Comparison of ENCODE assay signal across 8 mouse cellular contexts in genomic region chr2:155591676-155592075, GRCm38 (mm10). TPM values are rescaled to one million over a fixed set of nuclear protein-coding genes. Genes with fewer than 3 reads are reported as not detected.
DNase-seq lines count a peak whose midpoint lies in the region; ATAC-seq lines count a peak whose summit lies in the region.

No protein-coding gene starts in this region.

- no peaks in the 10 kb centered on the region for H3K9me3 ChIP-seq in erythroblast, embryonic 14.5 days (ENCODE audit: control insufficient read depth, low read length)
- no peaks in the 10 kb centered on the region for H3K9me3 ChIP-seq in hindbrain, embryonic 12.5 days (replicated peaks)

- 8% methylated on average over 6 of the region's 6 CpGs for WGBS in hindbrain, embryonic 12.5 days

- peaks cover 38% of the 10 kb centered on the region for H3K36me3 ChIP-seq in erythroblast, embryonic 14.5 days (ENCODE audit: control insufficient read depth)
- H3K36me3 ChIP-seq in hindbrain, embryonic 12.5 days: no peaks in the 10 kb centered on the region

- ATAC-seq in erythroblast, adult 5-6 weeks (replicated peaks; ENCODE audit: low FRiP score, poor library complexity, severe bottlenecking): no peak
- ATAC-seq in hindbrain, embryonic 12.5 days (ENCODE audit: low FRiP score): no peak

- H3K4me1 ChIP-seq in erythroblast, embryonic 14.5 days (ENCODE audit: control insufficient read depth): peaks cover 82% of the 10 kb centered on the region
- peaks cover 10% of the 10 kb centered on the region for H3K4me1 ChIP-seq in hindbrain, embryonic 12.5 days

- DNase-seq in MN1 (ENCODE audit: low spot score): peak; percentile 35
- DNase-seq in liver: peak; percentile 49
- peak; percentile 32 for DNase-seq in retina, postnatal 1 day
- DNase-seq in gastrocnemius, adult 18-20 months (ENCODE audit: low spot score): no peak
- DNase-seq in left cerebral cortex, adult 9 months (ENCODE audit: low spot score in 2 of 2): no peak

- H3K9ac ChIP-seq in hindbrain, embryonic 12.5 days: peak overlapping the region; percentile 81

- H3K4me3 ChIP-seq in erythroblast, embryonic 14.5 days (replicated peaks): peak overlapping the region; percentile 95
- H3K4me3 ChIP-seq in hindbrain, embryonic 12.5 days: peak overlapping the region; percentile 49

- no peaks in the 10 kb centered on the region for H3K27me3 ChIP-seq in erythroblast, embryonic 14.5 days (ENCODE audit: control insufficient read depth)
- H3K27me3 ChIP-seq in hindbrain, embryonic 12.5 days: no peaks in the 10 kb centered on the region; the same call in 1 of the 2 replicates

- H3K27ac ChIP-seq in hindbrain, embryonic 12.5 days: peak overlapping the region; percentile 74

- H3K4me2 ChIP-seq in hindbrain, embryonic 12.5 days (replicated peaks): peak overlapping the region; percentile 79

RNA-seq across cellular contexts. Expression of gene Gss, which starts 0.9 kb away (rescaled TPM):
- 6.8 and 8.6 TPM in 2 replicates for polyA plus RNA-seq in erythroblast, embryonic 14.5 days (2012)
- 6.5 and 7.1 TPM in 2 replicates for total RNA-seq in erythroblast, adult 5-6 weeks (2015; ENCODE audit: low replicate concordance)
- total RNA-seq in erythroblast, adult 5-6 weeks (2017; ENCODE audit: low replicate concordance): 3.6 and 8.5 TPM in 2 replicates
- 17.0 and 18.3 TPM in 2 replicates for polyA plus RNA-seq in hindbrain, embryonic 12.5 days (2016; fragmentation: Nextera tagmentation; extraction: Ambion mirVana)
- 1 to 10 TPM; 5.2 to 6.2 TPM for total RNA-seq in gastrocnemius, adult 18-20 months (2021)

RNA-seq across cellular contexts. Expression of gene Myh7b, which starts 19.3 kb away (rescaled TPM):
- polyA plus RNA-seq in erythroblast, embryonic 14.5 days (2012): 7.6 and 12.3 TPM in 2 replicates
- total RNA-seq in erythroblast, adult 5-6 weeks (2015; ENCODE audit: low replicate concordance): not detected in 2 replicates
- total RNA-seq in erythroblast, adult 5-6 weeks (2017; ENCODE audit: low replicate concordance): 0.14 TPM in 1 of 2 replicates, not detected in the other
- 0.61 and 1.6 TPM in 2 replicates for polyA plus RNA-seq in hindbrain, embryonic 12.5 days (2016; fragmentation: Nextera tagmentation; extraction: Ambion mirVana)
- total RNA-seq in gastrocnemius, adult 18-20 months (2021): 1 to 10 TPM; 4.5 to 7.3 TPM

Comparison
In these comparisons a context has a peak if more than half of its experiments do, and no peak if none do; other contexts are left out.
1. DNase-seq: peak in MN1 (single experiment), liver (single experiment) and retina, postnatal 1 day (single experiment); none in gastrocnemius, adult 18-20 months (single experiment) and left cerebral cortex, adult 9 months (0 of 2).
2. RNA of gene Myh7b, which starts 19.3 kb away (total RNA-seq): 4.5 to 7.3 TPM in gastrocnemius, adult 18-20 months; 0.14 TPM in erythroblast, adult 5-6 weeks; every median in the first group is over 4 times any median in the second.